Mouse (Mus musculus) induced T-regulatory cell, adult 2 months (primary cell): ENCODE measurements at regions not wholly inside any gene's neighbourhood (a gene's known extent, or its start where the extent isn't known, plus 50 kb on each side); places are given as distances from the start of the nearest gene placed in this dataset.
A peak's percentile ranks its signal among the peaks of the same experiment; 100 is the strongest.

Experiments
- DNase-seq: peaks from one replicate; pipeline ENCODE4 v3.0.0-alpha.2; 2012; ENCODE audit warnings: low read depth

DNA sequence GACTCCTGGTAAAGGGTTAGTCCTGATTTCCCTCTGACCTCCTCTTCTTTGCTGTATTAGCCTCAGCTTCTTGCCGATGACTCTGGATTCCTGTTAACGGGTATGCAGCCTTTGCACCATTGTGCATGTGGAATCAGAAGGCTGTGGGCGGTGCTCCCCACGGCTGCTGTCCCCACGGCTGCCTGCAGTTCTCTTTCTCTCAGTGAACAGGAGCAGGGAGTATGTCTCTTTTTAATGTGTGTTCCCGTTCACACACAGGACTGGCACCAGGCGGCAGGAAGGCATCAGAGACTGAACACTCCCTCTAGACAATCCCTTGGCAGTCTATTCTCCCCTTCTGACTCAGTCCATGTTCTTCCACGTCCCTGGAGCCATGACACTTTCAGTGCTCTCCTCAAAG, 178.9 kb downstream of the Zfp326 start:
- no peak for DNase-seq

GRCm38 (mm10) chr5:106051026-106051425, 174.7 kb downstream of the Zfp326 start:
- no peak for DNase-seq

- DNase-seq, result no peak
Measured at GRCm38 (mm10) chr5:106044878-106045585, 168.7 kb downstream of the Zfp326 start.

GRCm38 (mm10) chr5:106038321-106038720, 162.0 kb downstream of the Zfp326 start:
- DNase-seq, result no peak

DNA sequence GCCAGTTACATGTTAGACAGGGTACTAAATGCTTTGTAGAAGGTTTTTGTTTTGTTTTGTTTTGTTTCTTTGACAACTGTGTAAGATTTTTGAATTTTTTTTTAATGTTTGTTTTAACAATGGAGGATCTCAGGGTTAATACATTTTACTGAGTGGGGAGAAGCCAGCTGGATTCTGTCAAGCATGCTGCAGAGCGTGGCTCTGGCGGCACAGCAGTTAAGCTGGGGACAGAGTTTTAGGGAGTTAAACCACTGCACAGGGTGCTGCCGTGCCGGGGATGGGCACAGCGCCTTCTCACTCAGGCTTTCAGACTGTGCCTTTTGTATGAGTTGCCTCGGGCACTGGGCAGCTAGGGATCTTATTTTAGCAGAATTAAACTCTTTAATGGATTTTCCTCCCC, 159.8 kb downstream of the Zfp326 start:
- DNase-seq, result no peak

- no peak for DNase-seq
Measured at GRCm38 (mm10) chr5:106032956-106033355, 156.6 kb downstream of the Zfp326 start.

GRCm38 (mm10) chr5:106026861-106027260, 150.5 kb downstream of the Zfp326 start:
- DNase-seq, result no peak

GRCm38 (mm10) chr5:106004292-106004917, 128.0 kb downstream of the Zfp326 start:
- no peak for DNase-seq

DNA sequence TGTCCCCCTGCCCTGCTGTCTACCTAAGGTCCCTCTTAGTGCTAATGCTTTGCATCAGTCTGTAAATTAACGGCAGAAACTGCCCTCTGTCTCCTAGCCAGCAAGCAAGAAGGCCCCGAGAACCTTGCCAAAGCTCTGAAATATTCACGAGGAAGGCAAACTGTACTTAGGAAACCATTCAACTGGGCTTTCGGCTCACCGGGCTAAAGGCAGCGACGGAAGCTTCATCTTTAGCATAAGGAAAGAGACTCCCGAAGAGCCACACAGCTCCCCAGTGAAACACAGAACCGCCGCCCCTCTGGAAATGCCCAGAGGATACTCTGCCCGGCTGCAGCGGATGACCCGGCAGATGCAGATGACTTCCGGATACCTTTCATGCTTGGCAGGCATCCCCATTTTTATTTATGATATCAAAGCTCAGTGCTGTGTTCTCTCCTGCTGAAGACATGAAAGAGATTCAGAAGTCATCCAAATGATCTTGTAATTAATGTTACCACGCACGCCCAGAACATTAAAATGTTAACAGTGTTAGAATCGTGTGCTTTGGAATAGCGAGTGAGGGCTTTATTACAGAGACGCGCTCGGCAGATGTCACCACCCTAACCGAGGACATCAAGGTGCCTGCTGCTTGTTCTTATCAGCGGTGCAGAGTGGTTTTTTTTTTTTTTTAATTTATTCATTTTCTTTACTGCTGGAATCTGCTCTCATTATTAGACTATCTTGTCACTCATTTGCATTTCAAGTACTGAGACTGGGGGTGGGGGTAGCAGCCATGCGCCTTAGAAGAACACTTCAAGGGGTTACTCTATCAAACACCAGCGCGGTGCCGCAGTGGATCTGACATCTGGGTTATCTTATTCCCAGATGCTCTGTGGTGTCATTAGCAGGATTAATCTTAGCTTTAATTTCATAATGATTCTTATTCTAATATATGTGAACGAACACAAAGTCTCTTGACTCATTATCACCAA, 127.2 kb downstream of the Zfp326 start:
- no peak for DNase-seq

- DNase-seq, result no peak
Measured at GRCm38 (mm10) chr5:106002330-106002729, 126.0 kb downstream of the Zfp326 start.

- no peak for DNase-seq
Measured at GRCm38 (mm10) chr5:105994218-105994617, 117.9 kb downstream of the Zfp326 start.

GRCm38 (mm10) chr5:105993066-105993760, 116.8 kb downstream of the Zfp326 start:
- no peak for DNase-seq

DNA sequence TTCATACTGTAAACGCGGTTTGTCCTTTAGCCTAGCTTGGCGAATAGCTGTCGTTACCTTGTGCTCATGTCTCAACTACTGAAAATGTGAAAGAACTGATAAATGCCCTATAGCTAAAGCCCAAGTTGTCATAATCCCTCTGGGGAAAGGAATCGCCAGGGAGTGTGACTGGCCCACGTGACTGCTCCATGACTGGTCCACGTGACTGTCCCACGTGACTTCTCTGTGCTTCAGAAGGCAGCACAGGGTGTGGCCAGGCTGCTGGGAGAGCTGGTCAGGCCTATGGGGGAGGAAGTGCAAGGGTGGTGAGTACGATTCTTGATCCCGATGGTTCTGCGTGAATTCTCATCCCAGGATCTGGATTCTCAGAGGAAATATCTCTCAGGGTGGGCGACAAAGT, 114.4 kb downstream of the Zfp326 start:
- no peak for DNase-seq

DNA sequence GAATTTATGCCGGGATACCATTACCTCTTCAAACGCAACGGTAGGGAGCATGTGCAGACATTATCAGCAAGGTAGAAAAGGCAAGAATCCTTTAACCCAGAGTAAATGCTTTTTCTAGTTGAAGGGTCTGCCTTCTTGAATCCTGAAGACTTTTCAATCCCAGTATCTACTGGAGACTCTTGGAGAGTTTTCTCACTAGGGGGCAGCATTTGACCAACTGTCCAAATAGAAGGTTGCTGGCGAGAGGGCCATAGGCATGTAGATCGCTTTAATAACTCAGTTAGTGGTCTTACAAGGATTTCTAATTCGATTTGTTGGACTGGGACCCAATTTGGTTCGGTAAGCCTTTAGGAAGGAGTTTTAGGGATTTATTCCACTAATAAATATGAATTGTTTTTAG, 110.0 kb downstream of the Zfp326 start:
- DNase-seq, result peak; percentile 11

- DNase-seq, result no peak
Measured at GRCm38 (mm10) chr5:105983131-105983530, 106.8 kb downstream of the Zfp326 start.

- DNase-seq, result no peak
Measured at GRCm38 (mm10) chr5:105976746-105977145, 100.4 kb downstream of the Zfp326 start.

- peak; percentile 1 for DNase-seq
Measured at GRCm38 (mm10) chr5:105976076-105976475, 99.7 kb downstream of the Zfp326 start.

- DNase-seq, result peak; percentile 19
Measured at GRCm38 (mm10) chr5:105975275-105976011, 99.1 kb downstream of the Zfp326 start.

- DNase-seq, result no peak
Measured at GRCm38 (mm10) chr5:105974576-105975177, 98.3 kb downstream of the Zfp326 start.
